Mouse (Mus musculus): ENCODE data around the gene Lamtor4. TPM values are rescaled to one million over a fixed set of nuclear protein-coding genes. Genes with fewer than 3 reads are reported as not detected.

Gene Lamtor4
- polyA plus RNA-seq, 1 experiment: 136 TPM

GRCm38 (mm10) chr5:138299613-138300012, 44.3 kb downstream of the Lamtor4 start:
- no peak for DNase-seq (ENCODE audit: low spot score)

Other genes with a start within 250 kb of the Lamtor4 start
- not detected in 2 replicates for gene Smok3a, start 234.2 kb upstream of the Lamtor4 start, polyA plus RNA-seq (2012; rRNA removed)
- gene Smok3b, start 234.1 kb upstream of the Lamtor4 start, polyA plus RNA-seq (2012; rRNA removed): not detected in 2 replicates
- gene Smok3c, start 202.3 kb upstream of the Lamtor4 start, polyA plus RNA-seq (2012; rRNA removed): not detected in 2 replicates
- gene Zkscan1, start 170.4 kb upstream of the Lamtor4 start, polyA plus RNA-seq (2012; rRNA removed): 10.2 and 13.2 TPM in 2 replicates
- gene Zscan21, start 138.6 kb upstream of the Lamtor4 start, polyA plus RNA-seq (2012; rRNA removed): 21.6 and 24.9 TPM in 2 replicates
- gene Zfp113, start 99.7 kb upstream of the Lamtor4 start, polyA plus RNA-seq (2012; rRNA removed): 5.2 and 6.0 TPM in 2 replicates
- 104 and 109 TPM in 2 replicates for gene Cops6, start 94.4 kb upstream of the Lamtor4 start, polyA plus RNA-seq (2012; rRNA removed)
- gene Ap4m1, start 83.5 kb upstream of the Lamtor4 start, polyA plus RNA-seq (2012; rRNA removed): 29.6 and 31.1 TPM in 2 replicates
- gene Mcm7, start 83.1 kb upstream of the Lamtor4 start, polyA plus RNA-seq (2012; rRNA removed): 26.9 and 29.7 TPM in 2 replicates
- gene Taf6, start 68.0 kb upstream of the Lamtor4 start, polyA plus RNA-seq (2012; rRNA removed): 39.4 and 47.3 TPM in 2 replicates
- 22.1 and 24.2 TPM in 2 replicates for gene Cnpy4, start 68.0 kb upstream of the Lamtor4 start, polyA plus RNA-seq (2012; rRNA removed)
- gene Mblac1, start 61.2 kb upstream of the Lamtor4 start, polyA plus RNA-seq (2012; rRNA removed): 5.3 and 5.8 TPM in 2 replicates
- gene Nxpe5, start 29.6 kb upstream of the Lamtor4 start, polyA plus RNA-seq (2012; rRNA removed): 1.4 and 1.6 TPM in 2 replicates
- 33.8 and 42.4 TPM in 2 replicates for gene BC037034, start 8.6 kb downstream of the Lamtor4 start, polyA plus RNA-seq (2012; rRNA removed)
- gene Gal3st4, start 17.4 kb downstream of the Lamtor4 start, polyA plus RNA-seq (2012; rRNA removed): 1.7 and 2.1 TPM in 2 replicates
- 0.01 TPM in 1 of 2 replicates, not detected in the other for gene Gm43720, start 24.5 kb downstream of the Lamtor4 start, polyA plus RNA-seq (2012; rRNA removed)
- 15.4 and 21.8 TPM in 2 replicates for gene Gpc2, start 24.5 kb downstream of the Lamtor4 start, polyA plus RNA-seq (2012; rRNA removed)
- gene Stag3, start 24.8 kb downstream of the Lamtor4 start, polyA plus RNA-seq (2012; rRNA removed): 2.8 and 3.3 TPM in 2 replicates
- 0.28 and 0.29 TPM in 2 replicates for gene Pvrig, start 86.5 kb downstream of the Lamtor4 start, polyA plus RNA-seq (2012; rRNA removed)
- 7.5 and 8.8 TPM in 2 replicates for gene Zfp157, start 186.0 kb downstream of the Lamtor4 start, polyA plus RNA-seq (2012; rRNA removed)